Mouse (Mus musculus) liver, embryonic 14.5 days (tissue): ENCODE measurements around the gene Sp4.

Experiments used
- CTCF ChIP-seq: IDR thresholded peaks from 2 replicates; pipeline ENCODE4 v1.5.1; 2016; ENCODE audit warnings: antibody characterized with exemption, low read depth, control low read depth
- EP300 ChIP-seq: IDR thresholded peaks from 2 replicates; pipeline ENCODE4 v1.6.1; 2016; ENCODE audit warnings: antibody characterized with exemption, low read depth

GRCm38 (mm10) chr12:118220062-118220461 is 81.2 kb downstream of the Sp4 start:
- no peak for TF ChIP-seq CTCF
- TF ChIP-seq EP300: no peak
